Mouse (Mus musculus) gastrocnemius, adult 18-20 months (tissue): ENCODE measurements around the gene Cadps. TPM values are rescaled to one million over a fixed set of nuclear protein-coding genes. Genes with fewer than 3 reads are reported as not detected.
"Not testable (repeated sequence)": the region's sequence is repeated elsewhere in the genome, so short reads cannot be mapped to it uniquely, and the experiment has no call there.

Source experiments
- DNase-seq: peaks from one replicate; pipeline ENCODE4 v3.0.0; 2021; ENCODE audit warnings: low spot score
- total RNA-seq, 2 experiments: library from RNA; stranded (reverse); gene quantifications; 2 replicates each; pipeline ENCODE4 v1.2.3; 2021

Gene Cadps
- total RNA-seq, 2 experiments from 2014 or later: 0.07 TPM; not detected in 1

GRCm38 (mm10) chr14:12591829-12592228, 231.1 kb downstream of the Cadps start:
- DNase-seq: no peak

- DNase-seq: no peak
Observed at GRCm38 (mm10) chr14:12583536-12583935, 239.3 kb downstream of the Cadps start.

GRCm38 (mm10) chr14:12581657-12582056, 241.2 kb downstream of the Cadps start:
- DNase-seq: no peak

- no peak for DNase-seq
Observed at GRCm38 (mm10) chr14:12580786-12581185, 242.1 kb downstream of the Cadps start.

GRCm38 (mm10) chr14:12578156-12578555, 244.7 kb downstream of the Cadps start:
- no peak for DNase-seq

GRCm38 (mm10) chr14:12577475-12578140, 245.3 kb downstream of the Cadps start:
- DNase-seq: no peak

GRCm38 (mm10) chr14:12575105-12575504, 247.8 kb downstream of the Cadps start:
- peak; percentile 12 for DNase-seq

GRCm38 (mm10) chr14:12574336-12574735, 248.5 kb downstream of the Cadps start:
- DNase-seq: no peak

GRCm38 (mm10) chr14:12561730-12562129, 261.1 kb downstream of the Cadps start:
- DNase-seq: not testable (repeated sequence)

- DNase-seq: no peak
Observed at GRCm38 (mm10) chr14:12560233-12560577, 262.7 kb downstream of the Cadps start.

- no peak for DNase-seq
Observed at GRCm38 (mm10) chr14:12559574-12560232, 263.2 kb downstream of the Cadps start.

- no peak for DNase-seq
Observed at GRCm38 (mm10) chr14:12558920-12559573, 263.8 kb downstream of the Cadps start.

GRCm38 (mm10) chr14:12554486-12554885, 268.4 kb downstream of the Cadps start:
- DNase-seq: no peak

GRCm38 (mm10) chr14:12551353-12551752, 271.5 kb downstream of the Cadps start:
- no peak for DNase-seq

- DNase-seq: no peak
Observed at GRCm38 (mm10) chr14:12550931-12551330, 271.9 kb downstream of the Cadps start.

GRCm38 (mm10) chr14:12549290-12549689, 273.6 kb downstream of the Cadps start:
- no peak for DNase-seq

- DNase-seq: no peak
Observed at GRCm38 (mm10) chr14:12547496-12547895, 275.4 kb downstream of the Cadps start.

- DNase-seq: no peak
Observed at GRCm38 (mm10) chr14:12541733-12542132, 281.1 kb downstream of the Cadps start.

GRCm38 (mm10) chr14:12539071-12539470, 283.8 kb downstream of the Cadps start:
- DNase-seq: no peak

- DNase-seq: no peak
Observed at GRCm38 (mm10) chr14:12531101-12531500, 291.8 kb downstream of the Cadps start.

GRCm38 (mm10) chr14:12530554-12530953, 292.3 kb downstream of the Cadps start:
- DNase-seq: no peak

- DNase-seq: no peak
Observed at GRCm38 (mm10) chr14:12529961-12530542, 292.8 kb downstream of the Cadps start.
